Mouse (Mus musculus) common myeloid progenitor, adult 5-6 weeks (primary cell): ENCODE data around the gene B3gnt2. TPM values are rescaled to one million over a fixed set of nuclear protein-coding genes. Genes with fewer than 3 reads are reported as not detected.

Source experiments
- ATAC-seq: replicated peaks from 2 replicates; pipeline ENCODE4 v1.8.0; 2016; ENCODE audit warnings: low read depth, mild to moderate bottlenecking, moderate TSS enrichment, inconsistent platforms; ENCODE audit not compliant: poor library complexity, severe bottlenecking
- total RNA-seq: library from RNA; stranded (forward); fragments of 200-1000, 187-1606 nt; gene quantifications from 2 replicates; pipeline ENCODE4 v1.2.3, GENCODE M21; 2017

B3gnt2 gene
- total RNA-seq, 1 experiment from 2014 or later: 3.8 TPM

DNA sequence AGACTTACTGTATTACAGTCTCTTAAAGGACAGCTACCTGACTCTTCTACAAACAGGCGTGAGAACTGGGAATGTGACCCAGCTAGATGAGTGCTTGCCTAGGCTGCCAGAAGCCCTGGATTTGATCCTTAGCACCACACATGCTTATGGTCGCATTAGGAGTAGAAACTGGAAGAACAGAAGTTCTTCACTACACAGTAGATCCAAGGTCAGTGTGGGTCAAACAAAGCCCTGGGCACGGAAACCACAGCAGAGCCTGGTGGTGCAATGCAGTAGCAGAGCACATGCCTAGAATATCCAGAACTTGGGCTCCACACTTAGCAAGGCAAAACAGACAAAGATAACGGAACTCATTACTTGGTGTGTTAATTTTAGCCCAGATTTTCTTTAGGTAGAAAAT lies 10.7 kb downstream of the B3gnt2 start:
- ATAC-seq: peak; percentile 23; the same call in 1 of the 2 replicates

DNA sequence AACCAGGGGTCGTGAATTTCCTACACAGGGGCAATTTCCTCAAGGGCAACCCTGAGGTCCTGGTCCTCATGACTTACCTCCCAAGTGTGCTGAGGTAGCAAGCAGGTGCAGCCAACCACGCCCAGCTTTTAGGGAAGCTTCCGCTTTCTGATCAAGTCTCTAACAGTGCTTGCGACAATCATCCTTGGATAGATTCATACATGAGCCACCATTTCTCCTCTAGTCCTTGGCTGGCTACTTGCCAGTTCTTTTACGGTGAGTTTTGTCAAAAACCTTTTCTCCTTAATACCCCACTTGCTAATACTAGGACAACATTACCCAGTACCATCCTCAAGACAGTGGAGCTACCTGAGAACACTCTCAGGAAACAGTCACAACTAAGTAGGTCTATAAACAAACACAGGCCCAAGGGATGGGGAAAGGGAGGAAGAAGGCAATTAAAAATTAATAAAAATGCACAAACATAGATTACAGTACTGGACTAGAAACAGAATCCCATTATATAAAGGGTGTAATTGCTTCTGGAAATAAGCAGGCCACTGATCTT lies 12.0 kb downstream of the B3gnt2 start:
- ATAC-seq: no peak

DNA sequence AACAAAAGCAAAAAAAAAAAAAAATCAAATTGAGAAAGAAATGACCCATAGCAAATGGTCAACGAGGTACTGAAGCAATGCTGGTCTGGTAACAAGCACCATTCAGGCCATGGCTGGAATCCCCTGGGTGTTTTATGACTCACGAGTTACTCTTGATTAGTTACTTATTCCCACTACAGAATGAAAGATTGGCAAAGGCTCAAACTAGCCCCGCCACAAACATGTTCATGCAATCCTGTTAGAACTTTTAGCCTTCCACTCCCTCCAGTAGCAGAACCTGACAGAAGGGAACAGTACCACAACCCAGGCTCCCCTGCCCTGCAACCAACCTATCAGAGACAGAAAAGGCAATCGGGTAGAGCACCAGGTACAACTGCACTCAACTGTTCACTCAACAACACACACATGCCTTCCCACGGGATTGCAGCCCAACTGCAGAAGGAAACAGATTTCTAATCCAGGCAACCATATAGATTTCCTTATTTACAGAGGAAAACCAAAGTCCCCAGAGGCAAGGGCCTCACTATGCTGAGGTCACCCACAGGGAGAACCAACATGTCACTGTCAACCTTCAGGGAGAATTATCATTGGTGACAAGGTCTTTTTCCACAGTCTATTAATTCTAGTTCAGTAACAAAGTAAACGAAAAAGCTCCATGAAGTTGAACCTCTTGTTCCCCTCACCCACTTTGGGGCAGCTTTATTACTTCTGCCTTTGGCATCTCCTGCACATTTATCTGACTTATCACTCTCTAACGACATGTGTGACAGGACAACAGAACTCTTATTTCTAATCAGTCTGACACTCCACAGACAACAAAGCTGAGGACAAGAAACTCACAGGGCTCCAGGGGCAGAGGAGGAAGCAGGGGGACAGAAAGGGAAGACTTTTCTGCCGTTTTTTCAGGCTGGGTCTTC lies 12.8 kb downstream of the B3gnt2 start:
- ATAC-seq: no peak

DNA sequence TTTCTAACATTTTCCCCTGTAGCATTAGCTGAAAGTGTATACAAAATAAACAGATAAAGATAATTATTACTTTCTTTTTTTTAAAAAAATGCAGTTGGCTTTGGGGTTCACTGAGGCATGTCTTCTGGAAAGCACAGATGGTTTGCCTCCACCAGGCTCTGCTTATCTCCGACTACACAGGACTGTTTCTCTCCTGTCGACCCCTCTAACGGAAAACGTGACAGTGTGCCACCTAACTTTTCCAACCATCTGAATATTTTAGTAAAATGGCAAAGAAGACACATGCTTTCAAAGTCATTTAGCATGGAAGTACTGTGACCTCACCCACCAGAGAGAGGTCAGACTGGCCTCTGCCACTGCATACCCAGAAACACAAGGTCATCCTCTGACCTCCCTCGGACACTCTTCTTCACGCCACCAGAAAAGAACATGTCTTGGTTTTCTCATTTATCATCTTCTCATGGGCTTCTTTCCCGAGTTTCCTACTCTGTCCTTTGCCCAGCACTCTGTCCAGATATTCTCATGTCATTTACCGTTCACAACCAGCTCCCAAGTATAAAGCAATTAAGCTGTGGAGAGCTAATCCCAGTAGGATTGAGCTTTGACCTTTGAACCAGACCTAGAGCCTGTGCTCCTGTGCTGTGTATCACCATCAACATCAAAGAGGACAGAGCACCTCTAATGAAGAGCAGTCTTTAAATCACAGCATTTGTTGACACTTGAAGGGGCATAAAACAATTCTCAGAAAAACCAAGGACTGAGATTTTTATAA lies 13.6 kb downstream of the B3gnt2 start:
- no peak for ATAC-seq

DNA sequence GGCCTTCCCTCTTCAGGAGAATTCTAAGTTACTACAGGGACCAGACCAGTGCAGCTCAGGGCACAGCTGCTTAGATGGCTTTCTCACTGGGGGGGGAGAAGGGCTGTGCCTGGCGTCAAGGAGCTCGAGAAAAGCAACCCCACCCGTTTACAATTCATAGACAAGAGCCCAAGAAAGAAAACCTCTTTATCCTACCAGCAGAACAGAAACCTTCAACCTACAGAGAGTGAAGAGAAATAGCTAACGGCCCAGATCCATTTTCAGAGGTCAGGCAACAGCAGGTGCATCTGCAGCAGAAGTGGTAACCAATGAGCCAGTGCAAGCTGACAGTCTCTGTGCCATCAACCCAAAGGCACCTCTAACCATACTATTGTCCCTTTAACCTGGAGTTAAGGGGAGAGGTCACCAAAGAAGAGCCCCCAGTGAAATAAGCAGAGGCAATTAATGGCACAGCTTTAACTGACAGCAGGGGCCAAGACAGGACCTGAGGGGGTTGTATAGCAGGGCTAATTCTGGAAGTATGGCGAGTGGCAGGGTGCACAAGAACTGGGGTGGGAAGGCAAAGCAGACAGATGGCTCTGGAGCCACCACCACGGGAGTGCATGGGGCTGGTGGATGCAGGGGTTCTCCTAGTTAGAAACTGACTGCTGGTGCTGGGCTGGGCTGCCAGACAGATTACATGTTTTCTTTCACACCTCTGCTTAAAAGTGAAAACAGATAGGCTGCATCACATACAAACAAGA lies 14.5 kb downstream of the B3gnt2 start:
- no peak for ATAC-seq

DNA sequence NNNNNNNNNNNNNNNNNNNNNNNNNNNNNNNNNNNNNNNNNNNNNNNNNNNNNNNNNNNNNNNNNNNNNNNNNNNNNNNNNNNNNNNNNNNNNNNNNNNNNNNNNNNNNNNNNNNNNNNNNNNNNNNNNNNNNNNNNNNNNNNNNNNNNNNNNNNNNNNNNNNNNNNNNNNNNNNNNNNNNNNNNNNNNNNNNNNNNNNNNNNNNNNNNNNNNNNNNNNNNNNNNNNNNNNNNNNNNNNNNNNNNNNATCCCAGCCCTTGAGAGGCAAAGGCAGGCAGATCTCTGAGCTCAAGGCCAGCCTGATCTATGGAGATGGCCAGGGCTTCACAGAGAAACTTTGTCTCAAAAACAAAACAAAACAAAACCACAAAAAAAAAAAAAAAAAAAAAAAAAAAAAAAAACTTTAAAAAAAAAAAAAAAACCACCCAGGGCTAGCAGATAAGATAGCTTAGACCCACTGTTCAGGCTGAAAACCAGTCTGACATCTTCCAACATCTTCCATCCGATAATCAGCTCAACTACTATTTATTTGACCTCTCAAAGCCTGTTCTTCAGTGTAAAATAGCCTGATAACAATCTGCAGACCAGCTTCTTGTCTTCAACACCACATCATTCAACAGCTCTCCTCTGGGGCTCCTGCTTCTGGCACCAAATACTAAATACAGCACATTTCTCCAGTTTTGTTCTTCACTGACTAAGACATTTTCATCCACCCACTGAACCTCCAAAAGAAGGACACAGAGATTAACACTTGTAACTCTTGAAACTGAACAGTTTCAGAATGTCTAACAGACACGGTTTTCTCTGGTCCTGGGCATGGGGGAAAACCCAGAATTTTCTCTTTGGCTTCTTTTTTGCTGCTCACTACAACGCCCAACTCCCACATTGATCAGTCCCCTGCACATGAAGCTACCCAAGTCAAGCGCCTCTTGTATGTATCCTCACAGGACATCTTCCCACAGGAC lies 15.7 kb downstream of the B3gnt2 start:
- ATAC-seq: no peak

DNA sequence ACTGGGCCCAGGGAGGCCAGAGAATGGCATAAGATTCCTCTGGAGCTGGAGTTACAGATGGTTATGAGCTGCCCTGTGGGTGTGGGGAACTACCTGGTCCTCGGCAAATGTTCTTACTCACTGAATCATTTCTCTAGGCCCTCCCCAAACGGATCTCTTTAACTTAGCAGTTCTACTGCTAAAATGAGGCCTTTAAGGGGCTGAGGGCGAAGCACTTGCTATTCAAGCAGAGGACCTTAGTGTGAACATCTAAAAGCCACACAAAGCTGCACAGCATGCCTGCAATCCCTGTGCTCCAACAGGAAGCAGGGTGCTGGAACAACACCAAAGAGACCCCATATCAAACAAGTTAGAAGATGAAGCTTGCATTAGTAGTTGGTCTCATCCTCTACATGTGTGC lies 21.3 kb downstream of the B3gnt2 start:
- ATAC-seq: no peak

DNA sequence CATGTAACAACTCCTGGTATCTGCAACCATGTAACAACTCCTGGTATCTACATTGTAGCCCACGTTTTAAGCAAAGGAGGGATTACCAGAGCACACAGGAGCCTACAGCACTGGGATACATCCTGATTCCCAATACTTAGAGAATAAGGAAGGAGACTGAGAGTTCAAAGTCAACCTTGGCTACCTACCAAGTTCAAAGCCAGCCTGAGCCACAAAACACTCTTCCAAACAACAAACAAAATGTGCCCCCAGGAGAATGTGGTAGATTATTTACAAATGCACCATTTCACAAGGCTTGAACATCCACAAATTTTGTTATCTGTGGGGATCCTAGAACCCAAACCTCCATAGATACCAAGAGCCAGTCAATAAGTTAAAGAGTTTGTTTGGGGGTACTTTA lies 22.4 kb downstream of the B3gnt2 start:
- no peak for ATAC-seq

DNA sequence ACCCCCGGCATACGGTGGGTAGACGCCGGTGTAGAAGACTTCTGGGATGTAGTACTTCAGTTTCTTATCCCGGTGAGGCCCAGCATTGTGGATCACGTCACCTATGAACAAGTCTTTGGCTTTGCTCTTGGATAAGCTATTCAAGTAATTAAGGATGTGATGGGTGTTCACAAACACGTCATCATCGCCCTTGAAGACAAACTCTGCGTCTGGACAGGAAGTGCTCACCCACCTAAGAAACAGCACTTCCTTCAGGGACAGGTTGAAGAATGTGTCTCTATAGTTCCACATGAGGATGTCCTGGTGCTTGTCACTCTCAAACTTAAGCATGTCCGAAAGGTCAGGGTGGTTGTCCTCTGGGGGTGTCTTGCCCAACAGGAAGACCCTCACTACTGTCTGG lies 24.5 kb downstream of the B3gnt2 start:
- no peak for ATAC-seq

DNA sequence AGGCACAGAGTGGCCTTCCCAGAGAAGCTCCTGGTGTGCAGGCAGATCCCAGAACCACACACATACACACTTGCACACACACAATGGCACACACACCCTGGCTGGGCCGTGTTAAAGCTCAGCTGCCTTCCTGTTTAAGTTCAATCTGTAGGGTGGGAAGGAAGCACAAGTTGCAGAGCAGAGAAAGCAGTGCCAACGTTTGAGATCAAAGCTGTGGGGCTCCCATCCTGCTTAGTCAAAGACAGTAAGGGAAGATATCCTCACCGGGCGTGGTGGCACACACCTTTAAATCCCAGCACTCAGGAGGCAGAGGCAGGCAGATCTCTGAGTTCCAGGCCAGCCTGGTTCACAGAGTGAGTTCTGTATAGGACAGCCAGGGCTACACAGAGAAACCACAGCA lies 28.2 kb downstream of the B3gnt2 start:
- ATAC-seq: no peak

DNA sequence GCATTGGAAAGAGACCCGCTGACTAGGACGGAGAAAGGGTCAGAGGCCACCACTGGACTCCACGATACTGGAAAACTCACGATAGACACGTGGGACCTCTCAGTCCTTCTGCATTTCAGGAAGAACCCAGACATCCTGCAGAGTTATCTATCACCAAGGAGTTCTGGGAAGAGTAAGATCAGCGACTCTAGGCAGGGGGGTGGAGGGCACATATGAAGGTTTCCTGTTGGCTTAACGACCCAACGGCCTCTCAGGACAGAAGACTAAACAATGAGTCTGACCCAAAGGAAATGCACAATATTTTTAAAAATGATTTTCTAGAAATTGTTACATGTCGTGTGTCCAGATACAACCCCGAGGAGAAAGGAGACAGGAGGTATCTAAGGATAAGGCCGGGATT lies 28.8 kb downstream of the B3gnt2 start:
- ATAC-seq: no peak

DNA sequence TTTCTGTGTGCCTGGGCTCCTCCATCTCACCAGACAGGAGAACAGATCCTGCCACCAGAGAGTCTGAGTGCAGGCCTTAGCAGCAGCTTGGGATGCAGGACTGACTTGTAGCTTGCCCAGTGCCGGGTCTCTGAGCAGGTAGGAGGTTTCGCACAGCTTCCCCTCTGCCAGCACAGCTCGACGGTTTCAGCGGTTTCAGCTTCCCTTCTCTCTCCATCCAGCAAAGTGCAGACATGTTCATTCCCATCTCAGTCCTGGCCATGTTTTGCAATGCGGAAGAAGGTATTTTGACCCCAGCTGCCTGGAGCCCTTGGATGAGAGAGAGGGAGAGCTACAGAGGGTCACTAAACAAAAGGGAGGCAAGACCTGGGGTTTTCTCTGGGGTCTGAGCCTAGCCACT lies 30.1 kb downstream of the B3gnt2 start:
- no peak for ATAC-seq

DNA sequence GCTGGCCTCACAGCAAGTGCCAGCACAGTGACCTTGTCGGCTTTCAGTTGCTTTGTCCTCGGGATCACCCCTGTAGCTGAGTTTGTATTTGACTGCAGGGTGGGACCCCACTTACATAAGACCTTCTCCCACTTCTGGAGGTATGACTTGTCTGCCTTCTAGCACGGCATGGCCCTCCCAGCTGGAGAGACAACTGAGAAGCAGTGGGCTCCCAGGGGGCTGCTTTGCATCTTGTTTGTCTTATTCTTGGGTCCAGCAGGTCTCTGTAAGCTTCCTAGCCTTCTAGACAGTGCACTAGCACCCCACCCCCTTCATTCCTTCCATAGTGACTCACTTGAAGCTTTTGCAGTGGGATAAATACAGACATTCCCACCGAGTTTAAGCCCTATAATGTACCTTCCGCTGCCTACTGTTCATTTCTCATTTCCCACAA lies 30.6 kb downstream of the B3gnt2 start:
- ATAC-seq: no peak

DNA sequence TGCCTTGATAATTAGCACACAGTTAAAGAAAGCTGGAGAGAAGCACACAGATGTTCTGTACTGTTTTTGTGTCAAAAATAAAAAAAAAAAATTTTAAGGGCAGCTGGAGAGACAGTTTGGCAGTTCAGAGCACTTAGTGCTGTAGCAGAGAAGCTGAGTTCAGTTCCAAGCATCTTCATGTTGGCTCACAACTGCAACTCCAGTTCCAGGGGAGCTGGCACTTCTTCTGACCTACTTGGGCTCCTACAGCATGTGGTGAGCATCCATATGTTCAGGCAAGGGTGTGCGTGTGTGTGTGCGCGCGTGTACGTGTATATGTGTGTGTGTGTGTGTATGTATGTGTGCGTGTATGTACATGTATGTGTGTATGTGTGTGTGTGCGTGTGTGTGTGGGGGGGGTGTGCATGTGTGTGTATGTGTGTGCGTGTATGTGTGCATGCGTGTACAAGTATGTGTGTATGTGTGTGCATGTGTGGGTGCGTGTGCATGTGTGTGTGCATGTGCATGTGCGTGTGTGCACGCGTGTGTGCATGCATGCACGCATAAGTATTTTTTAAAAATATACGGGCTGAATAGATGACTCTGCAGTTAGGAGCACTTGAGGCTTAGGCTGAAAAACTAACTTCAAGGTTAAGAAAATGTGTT lies 31.7 kb downstream of the B3gnt2 start:
- ATAC-seq: no peak

DNA sequence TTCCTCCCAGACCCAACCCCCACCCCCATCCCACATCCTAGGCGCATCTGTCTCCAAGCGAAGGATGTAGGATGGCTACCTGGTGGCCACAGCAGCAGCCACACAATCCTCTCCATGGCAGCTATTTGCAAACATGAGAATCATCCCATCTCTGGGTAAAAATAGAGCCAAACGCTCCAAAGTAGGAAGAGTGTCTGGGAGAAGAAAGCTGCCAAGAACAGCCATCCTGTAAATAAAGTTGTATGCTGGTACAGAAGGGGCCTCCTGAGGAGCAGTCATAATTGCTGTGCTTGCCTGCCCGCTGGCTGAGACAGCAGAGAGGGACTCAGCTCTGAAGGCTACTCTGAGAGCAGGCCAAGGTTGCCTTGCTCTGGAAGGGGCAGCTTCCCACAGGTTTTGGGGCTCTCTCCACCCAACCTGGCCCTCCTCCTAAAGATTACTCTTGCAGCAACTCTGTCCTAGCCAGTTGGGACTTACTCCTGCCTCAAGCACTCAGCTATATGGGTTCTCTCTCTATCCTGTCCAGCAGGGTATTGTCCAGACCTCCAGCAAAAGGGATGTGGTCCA lies 33.2 kb downstream of the B3gnt2 start:
- no peak for ATAC-seq

DNA sequence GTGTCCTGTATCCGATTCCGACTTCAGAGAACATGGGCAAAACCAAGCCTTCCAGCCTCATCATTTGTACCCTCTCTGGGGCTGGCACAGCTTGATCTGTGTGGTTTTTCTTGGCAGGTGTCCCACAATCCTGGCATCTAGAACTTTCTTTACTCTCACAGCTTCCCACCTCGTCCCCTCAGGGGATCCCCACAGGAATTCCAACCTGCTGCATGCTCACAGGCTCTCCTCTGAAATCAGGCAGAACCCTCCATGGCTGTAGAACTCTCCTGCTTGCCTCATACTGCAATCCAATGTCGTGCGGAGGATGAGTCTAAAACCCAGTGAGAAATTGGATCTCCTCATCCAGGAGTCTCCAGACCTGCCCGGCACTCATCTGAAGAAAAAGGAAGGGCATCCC lies 34.1 kb downstream of the B3gnt2 start:
- ATAC-seq: no peak

DNA sequence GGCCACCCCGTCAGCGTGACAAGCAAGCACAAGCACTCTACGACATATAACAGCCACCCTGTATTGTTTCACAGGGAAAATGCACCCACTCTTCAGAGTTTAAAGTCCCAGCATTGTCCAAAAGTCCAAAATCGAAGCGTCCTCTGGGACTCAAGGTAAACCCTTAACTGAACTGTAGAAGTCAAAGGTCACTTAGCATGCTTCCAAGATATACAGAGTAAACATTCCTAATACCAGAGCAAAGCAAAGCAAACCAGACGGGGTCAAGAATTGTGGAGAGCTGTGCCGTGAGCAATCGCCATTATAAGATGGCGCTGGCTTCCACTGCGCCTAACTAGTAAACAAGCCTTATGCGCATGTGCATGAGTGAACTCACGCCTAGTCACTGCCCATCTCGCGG lies 34.7 kb downstream of the B3gnt2 start:
- ATAC-seq: no peak

DNA sequence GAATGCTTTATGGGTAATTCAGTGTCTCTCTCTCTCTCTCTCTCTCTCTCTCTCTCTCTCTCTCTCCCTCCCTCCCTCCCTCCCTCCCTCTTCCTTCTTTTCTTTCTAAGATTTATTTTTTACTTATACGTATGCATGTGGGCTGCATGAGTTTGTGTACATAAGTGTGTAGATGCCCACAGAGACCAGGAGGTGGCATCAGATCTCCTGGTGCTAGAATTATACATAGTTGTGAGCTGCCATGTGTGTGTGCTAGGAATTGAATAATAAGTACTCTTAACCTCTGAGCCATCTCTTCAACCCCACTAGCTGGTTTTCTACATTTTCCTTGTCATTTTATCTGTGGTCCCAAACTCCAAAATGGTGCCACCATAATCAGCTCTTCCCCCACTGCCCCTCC lies 35.2 kb downstream of the B3gnt2 start:
- ATAC-seq: no peak
